Mouse (Mus musculus) bone marrow, adult 2 months (tissue): ENCODE results near the gene Atp8b4. TPM values are rescaled to one million over a fixed set of nuclear protein-coding genes. Genes with fewer than 3 reads are reported as not detected.
"Not testable (repeated sequence)": the region's sequence is repeated elsewhere in the genome, so short reads cannot be mapped to it uniquely, and the experiment has no call there.

Source experiments
- H3K27ac ChIP-seq: fragments of 200-500 bp; 2 replicates; pipeline ENCODE4 v1.5.1; 2012; ENCODE audit warnings: low read depth, mild to moderate bottlenecking, control low read depth, inconsistent platforms, low read length; ENCODE audit not compliant: control insufficient read depth, poor library complexity, insufficient read depth
- H3K4me1 ChIP-seq: fragments of 200-500 bp; 2 replicates; pipeline ENCODE4 v1.6.1; 2011; ENCODE audit warnings: low read length; ENCODE audit not compliant: control insufficient read depth, insufficient read depth
- H3K4me3 ChIP-seq: fragments of 200-500 bp; replicated peaks from 2 replicates; pipeline ENCODE3; 2011; ENCODE audit warnings: mild to moderate bottlenecking, low read depth, low read length, control low read depth; ENCODE audit not compliant: control insufficient read depth
- CTCF ChIP-seq: fragments of 200-500 bp; IDR thresholded peaks from 2 replicates; pipeline ENCODE4 v1.5.1; 2011; ENCODE audit warnings: low read length, control low read depth; ENCODE audit not compliant: control insufficient read depth, insufficient read depth
- POLR2A ChIP-seq: fragments of 200-500 bp; IDR thresholded peaks from 2 replicates; pipeline ENCODE4 v1.6.1; 2011; ENCODE audit warnings: low read depth, mild to moderate bottlenecking, control low read depth, low read length, borderline replicate concordance; ENCODE audit not compliant: control insufficient read depth
- WGBS: fragments of 180-500 bp; shearing (Covaris S2); methylation state at CpG from one replicate; pipeline ENCODE4 v1.1.7; 2018; 5-methylcytosine and 5-hydroxymethylcytosine counted together
- polyA plus RNA-seq: library from polyadenylated mRNA; stranded (reverse); fragments of >200 nt; gene quantifications from 2 replicates; pipeline ENCODE4 v1.2.4, GENCODE M21; 2011; ENCODE audit warnings: low replicate concordance; ENCODE audit not compliant: missing spikeins, insufficient read depth, insufficient read length

Gene Atp8b4
- polyA plus RNA-seq, 1 experiment: 25.1 TPM

- 7% methylated on average over 13 of the region's 13 CpGs for WGBS
- no peak overlapping the region for H3K4me3 ChIP-seq
- H3K4me1 ChIP-seq: peaks cover 9% of the 10 kb centered on the region; the same call in 1 of the 2 replicates
- H3K27ac ChIP-seq: peak overlapping the region; percentile 80
- TF ChIP-seq POLR2A: no peak
- no peak for TF ChIP-seq CTCF
Observed at GRCm38 (mm10) chr2:126466391-126467134, 33.9 kb downstream of the Atp8b4 start.

- Histone ChIP-seq H3K4me1 (no peaks in the 10 kb centered on the region; the same call in 1 of the 2 replicates), H3K4me3 (no peak overlapping the region), H3K27ac (no peak overlapping the region)
- WGBS: 74% methylated on average over 2 of the region's 2 CpGs
- TF ChIP-seq POLR2A (no peak), CTCF (no peak)
Observed at GRCm38 (mm10) chr2:126458661-126459060, 41.8 kb downstream of the Atp8b4 start.

GRCm38 (mm10) chr2:126457759-126458158 is 42.7 kb downstream of the Atp8b4 start:
- H3K4me1 ChIP-seq, H3K4me3 ChIP-seq, H3K27ac ChIP-seq: not testable (repeated sequence)
- 13% methylated on average over 2 of the region's 2 CpGs for WGBS

GRCm38 (mm10) chr2:126450937-126451302 is 49.6 kb downstream of the Atp8b4 start:
- Histone ChIP-seq H3K27ac (no peak overlapping the region), H3K4me3 (no peak overlapping the region), H3K4me1 (no peaks in the 10 kb centered on the region; the same call in 1 of the 2 replicates)
- WGBS: 64% methylated on average over 7 of the region's 7 CpGs
- TF ChIP-seq POLR2A: no peak
- TF ChIP-seq CTCF: no peak

- H3K27ac ChIP-seq: no peak overlapping the region
- no peak overlapping the region for H3K4me3 ChIP-seq
- H3K4me1 ChIP-seq: no peaks in the 10 kb centered on the region; the same call in 1 of the 2 replicates
- TF ChIP-seq CTCF: no peak
- TF ChIP-seq POLR2A: no peak
- 74% methylated on average over 14 of the region's 14 CpGs for WGBS
Observed at GRCm38 (mm10) chr2:126450210-126450936, 50.1 kb downstream of the Atp8b4 start.

GRCm38 (mm10) chr2:126445039-126445438 is 55.4 kb downstream of the Atp8b4 start:
- Histone ChIP-seq H3K4me3 (no peak overlapping the region), H3K27ac (no peak overlapping the region), H3K4me1 (no peaks in the 10 kb centered on the region)
- TF ChIP-seq POLR2A (no peak), CTCF (no peak)
- WGBS: 78% methylated on average over 6 of the region's 6 CpGs

- no peak overlapping the region for H3K4me3 ChIP-seq
- 69% methylated on average over 4 of the region's 4 CpGs for WGBS
- H3K4me1 ChIP-seq: no peaks in the 10 kb centered on the region
- TF ChIP-seq POLR2A (no peak), CTCF (no peak)
- no peak overlapping the region for H3K27ac ChIP-seq
Observed at GRCm38 (mm10) chr2:126441586-126441985, 58.9 kb downstream of the Atp8b4 start.

- TF ChIP-seq POLR2A (no peak), CTCF (no peak)
- no peak overlapping the region for H3K4me3 ChIP-seq
- H3K27ac ChIP-seq: no peak overlapping the region
- H3K4me1 ChIP-seq: no peaks in the 10 kb centered on the region
- 27% methylated on average over 1 of the region's 1 CpGs for WGBS
Observed at GRCm38 (mm10) chr2:126434712-126435111, 65.8 kb downstream of the Atp8b4 start.
